Mouse (Mus musculus) naive thymus-derived CD4-positive, alpha-beta T cell, adult 5 months (primary cell): ENCODE data around the gene Gm14406. TPM values are rescaled to one million over a fixed set of nuclear protein-coding genes. Genes with fewer than 3 reads are reported as not detected.

Experiments
- polyA plus RNA-seq: library from polyadenylated mRNA; unstranded; fragments of 100-300 nt; shearing (Covaris generic); gene quantifications from one replicate; pipeline ENCODE4 v1.2.1, GENCODE M21; 2017

The Gm14406 gene
- not detected for polyA plus RNA-seq

DNA sequence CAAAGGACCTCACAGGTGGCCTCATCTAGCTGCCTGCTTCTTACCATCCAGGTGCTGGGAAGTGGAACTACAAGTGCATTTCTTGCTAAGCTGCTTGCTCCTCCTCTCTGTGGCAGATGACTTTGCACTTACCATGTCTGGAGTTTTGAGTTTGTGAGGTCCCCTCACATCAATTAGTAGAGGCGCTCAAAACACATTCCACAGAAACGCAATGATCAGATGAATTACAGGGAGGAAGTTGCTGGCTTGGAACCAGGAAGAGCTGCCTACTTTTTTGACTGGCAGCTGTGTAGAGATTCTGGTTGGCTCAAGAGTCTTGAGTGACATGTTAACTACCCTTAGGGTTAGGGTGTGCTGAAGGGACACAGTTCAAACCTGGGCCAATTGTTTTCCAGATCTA lies at the start of gene Gm14406:
Gene Gm14406 (minus strand): TSS at position 213 of the 400 bp plus-strand sequence.

Other genes starting within 250 kb of the Gm14406 start
- not detected for gene Gm14418, start 179.9 kb downstream of the Gm14406 start, polyA plus RNA-seq
- 6.5 TPM for gene Zfp970, start 113.5 kb downstream of the Gm14406 start, polyA plus RNA-seq
- not detected for gene Gm14403, start 80.0 kb downstream of the Gm14406 start, polyA plus RNA-seq
- gene Gm14322, start 181.1 kb upstream of the Gm14406 start, polyA plus RNA-seq, result not detected